Mouse (Mus musculus) hindbrain, embryonic 13.5 days (tissue): Measurements from ENCODE around the gene Gm13279. TPM values are rescaled to one million over a fixed set of nuclear protein-coding genes. Genes with fewer than 3 reads are reported as not detected.
"Not testable (repeated sequence)": the region's sequence is repeated elsewhere in the genome, so short reads cannot be mapped to it uniquely, and the experiment has no call there.

ENCODE experiments used
- ATAC-seq: fragments of 200-750 bp; cut with Nextera tagmentation; 2 replicates; pipeline ENCODE4 v1.8.0; 2017; ENCODE audit warnings: moderate TSS enrichment; ENCODE audit not compliant: low FRiP score
- H3K27ac ChIP-seq: fragments of 300-500 bp; sonication (generic); 2 replicates; pipeline ENCODE4 v1.5.1; 2015; ENCODE audit warnings: inconsistent platforms, mild to moderate bottlenecking, moderate library complexity
- H3K27me3 ChIP-seq: fragments of 300-500 bp; sonication (generic); 2 replicates; pipeline ENCODE4 v1.6.1; 2015; ENCODE audit warnings: mild to moderate bottlenecking, inconsistent platforms
- H3K36me3 ChIP-seq: fragments of 300-500 bp; sonication (generic); 2 replicates; pipeline ENCODE4 v1.6.1; 2015; ENCODE audit warnings: mild to moderate bottlenecking, inconsistent platforms
- H3K4me1 ChIP-seq: fragments of 300-500 bp; sonication (generic); replicated peaks from 2 replicates; pipeline ENCODE4 v1.6.1; 2015; ENCODE audit warnings: inconsistent platforms
- H3K4me2 ChIP-seq: fragments of 300-500 bp; sonication (generic); 2 replicates; pipeline ENCODE4 v1.6.1; 2015; ENCODE audit warnings: inconsistent platforms, mild to moderate bottlenecking, moderate library complexity
- H3K4me3 ChIP-seq: fragments of 300-500 bp; sonication (generic); 2 replicates; pipeline ENCODE4 v1.5.1; 2015; ENCODE audit warnings: mild to moderate bottlenecking, inconsistent platforms
- H3K9ac ChIP-seq: fragments of 300-500 bp; sonication (generic); 2 replicates; pipeline ENCODE4 v1.6.1; 2015; ENCODE audit warnings: mild to moderate bottlenecking, inconsistent platforms
- H3K9me3 ChIP-seq: fragments of 300-500 bp; sonication (generic); 2 replicates; pipeline ENCODE4 v1.6.1; 2016; ENCODE audit warnings: inconsistent platforms
- WGBS: fragments of 180-500 bp; shearing (Covaris S2); methylation state at CpG from one replicate; pipeline ENCODE4 v1.1.7; 2015; 5-methylcytosine and 5-hydroxymethylcytosine counted together
- polyA plus RNA-seq: library from polyadenylated mRNA; unstranded; fragments of >200 nt; fragmentation: Nextera tagmentation; extraction: Ambion mirVana; gene quantifications from 2 replicates; pipeline ENCODE4 v1.2.1, GENCODE M21; 2015

The Gm13279 gene
- polyA plus RNA-seq, 1 experiment from 2014 or later = not detected

GRCm38 (mm10) chr4:88776622-88777021 is 20.6 kb upstream of the Gm13279 start, which contains the start of gene Gm13289:
Gm13289 (plus strand) TSS chr4:88776922.
- H3K27me3 ChIP-seq, H3K4me1 ChIP-seq, H3K9me3 ChIP-seq, H3K27ac ChIP-seq, H3K4me3 ChIP-seq, H3K9ac ChIP-seq, H3K4me2 ChIP-seq, ATAC-seq, H3K36me3 ChIP-seq: not testable (repeated sequence)
- no CpG with 5 or more reads among the region's 29 CpGs for WGBS

DNA sequence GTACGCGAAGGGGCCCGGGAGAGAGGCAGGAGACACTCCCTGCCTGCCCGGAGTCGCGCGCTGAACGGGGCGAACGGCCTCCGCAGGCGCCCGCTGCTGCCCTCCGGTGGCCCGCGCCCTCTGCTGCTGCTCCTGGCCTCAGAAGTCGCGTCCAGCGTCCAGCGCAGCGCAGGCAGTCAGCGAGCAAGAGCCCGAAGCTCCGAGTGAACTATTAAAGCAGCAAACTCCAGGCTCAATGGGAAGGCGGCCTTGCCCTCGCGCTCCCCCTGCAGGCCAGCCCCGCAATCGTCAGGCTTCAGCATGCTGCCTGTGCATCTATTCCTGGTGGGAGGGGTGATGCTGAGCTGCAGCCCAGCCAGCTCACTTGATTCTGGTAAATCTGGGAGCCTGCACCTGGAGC is 17.6 kb upstream of the Gm13279 start, which contains the start of gene Gm13272:
Gm13272 (plus strand) TSS at position 301 of the 400 bp plus-strand sequence.
- not testable (repeated sequence) for H3K27ac ChIP-seq

DNA sequence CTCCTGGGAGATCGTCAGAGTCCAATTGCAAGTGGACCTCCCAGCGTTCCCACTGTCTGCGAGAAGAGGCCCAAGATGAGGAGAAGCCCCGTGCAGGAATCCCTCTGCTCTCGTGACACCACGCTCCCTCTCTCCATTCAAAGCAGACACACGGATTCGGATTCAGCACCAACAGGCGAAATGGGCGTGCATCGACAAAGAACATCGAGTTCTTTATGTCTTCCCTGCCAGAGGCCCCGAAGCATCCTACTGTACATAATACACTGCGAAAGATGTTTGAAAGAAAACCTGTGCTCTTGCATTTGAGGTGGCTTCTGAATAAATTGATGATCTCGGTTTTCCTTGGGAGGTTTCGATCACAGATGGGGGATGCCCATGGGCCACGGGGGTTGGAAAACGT is 16.9 kb upstream of the Gm13279 start:
- not testable (repeated sequence) for H3K4me1 ChIP-seq, H3K27me3 ChIP-seq, H3K27ac ChIP-seq, H3K9ac ChIP-seq, H3K4me2 ChIP-seq, H3K36me3 ChIP-seq, H3K9me3 ChIP-seq, H3K4me3 ChIP-seq, ATAC-seq
- 55% methylated on average over 16 of the region's 18 CpGs for WGBS

More for the DNA sequence above, 17.6 kb upstream of the Gm13279 start, which contains the start of gene Gm13272:
- H3K36me3 ChIP-seq, H3K4me3 ChIP-seq, H3K4me1 ChIP-seq, H3K27me3 ChIP-seq, H3K4me2 ChIP-seq, H3K9ac ChIP-seq, ATAC-seq, H3K9me3 ChIP-seq: not testable (repeated sequence)
- no CpG with 5 or more reads among the region's 29 CpGs for WGBS

DNA sequence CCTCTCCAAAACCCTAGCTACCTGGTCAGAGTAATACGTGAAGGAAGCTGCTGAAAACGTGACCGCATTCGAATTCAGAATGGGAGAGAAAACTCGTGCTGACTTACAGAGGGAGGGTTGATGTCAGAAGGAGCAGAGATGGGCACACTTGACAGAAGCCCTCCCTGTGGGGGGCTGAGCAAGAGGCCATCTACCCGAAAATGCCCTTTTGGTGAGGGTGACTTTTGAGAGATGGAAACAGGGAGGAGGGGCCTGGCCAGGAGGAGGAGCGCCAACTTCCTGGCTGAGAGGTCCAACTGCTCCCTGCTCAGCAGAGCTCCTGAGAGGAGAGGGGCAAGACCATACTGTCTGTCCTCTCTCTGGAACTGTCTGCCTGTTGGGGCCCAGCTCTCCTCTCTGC is 15.4 kb upstream of the Gm13279 start, which contains the start of gene Ifnz:
Ifnz (plus strand) TSS at position 301 of the 400 bp plus-strand sequence.
- not testable (repeated sequence) for H3K9ac ChIP-seq, H3K9me3 ChIP-seq, H3K27ac ChIP-seq, H3K27me3 ChIP-seq, H3K36me3 ChIP-seq, ATAC-seq, H3K4me1 ChIP-seq
- WGBS = 16% methylated on average over 5 of the region's 7 CpGs
- Histone ChIP-seq H3K4me2 (peak within 1 kb of the TSS; percentile 39), H3K4me3 (peak within 1 kb of the TSS; percentile 20)

GRCm38 (mm10) chr4:88782335-88782734 is 14.9 kb upstream of the Gm13279 start:
- H3K27me3 ChIP-seq, H3K9me3 ChIP-seq, H3K36me3 ChIP-seq, H3K4me1 ChIP-seq, ATAC-seq, H3K27ac ChIP-seq, H3K9ac ChIP-seq: not testable (repeated sequence)
- 0% methylated on average over 3 of the region's 31 CpGs for WGBS
- Histone ChIP-seq H3K4me2 (peak overlapping the region; percentile 39), H3K4me3 (peak overlapping the region; percentile 20)

GRCm38 (mm10) chr4:88785409-88785808 is 11.8 kb upstream of the Gm13279 start, which contains the start of gene Gm13276:
Gm13276 (plus strand) TSS chr4:88785709.
- not testable (repeated sequence) for H3K4me1 ChIP-seq, H3K4me3 ChIP-seq, H3K36me3 ChIP-seq, H3K27ac ChIP-seq, H3K27me3 ChIP-seq, ATAC-seq, H3K9me3 ChIP-seq, H3K9ac ChIP-seq, H3K4me2 ChIP-seq
- WGBS = no CpG with 5 or more reads among the region's 27 CpGs

GRCm38 (mm10) chr4:88788402-88788801 is 8.8 kb upstream of the Gm13279 start, which contains the start of gene Gm13277:
Gm13277 (plus strand) TSS chr4:88788632.
- WGBS = 0% methylated on average over 4 of the region's 28 CpGs
- H3K27ac ChIP-seq, H3K36me3 ChIP-seq, H3K4me2 ChIP-seq, ATAC-seq, H3K4me1 ChIP-seq, H3K9me3 ChIP-seq, H3K27me3 ChIP-seq, H3K4me3 ChIP-seq, H3K9ac ChIP-seq: not testable (repeated sequence)

GRCm38 (mm10) chr4:88791250-88791649 is 5.9 kb upstream of the Gm13279 start, which contains the start of gene Gm13278:
Gm13278 (plus strand) TSS chr4:88791550.
- WGBS = no CpG with 5 or more reads among the region's 28 CpGs
- ATAC-seq, H3K4me2 ChIP-seq: not testable (repeated sequence)

DNA sequence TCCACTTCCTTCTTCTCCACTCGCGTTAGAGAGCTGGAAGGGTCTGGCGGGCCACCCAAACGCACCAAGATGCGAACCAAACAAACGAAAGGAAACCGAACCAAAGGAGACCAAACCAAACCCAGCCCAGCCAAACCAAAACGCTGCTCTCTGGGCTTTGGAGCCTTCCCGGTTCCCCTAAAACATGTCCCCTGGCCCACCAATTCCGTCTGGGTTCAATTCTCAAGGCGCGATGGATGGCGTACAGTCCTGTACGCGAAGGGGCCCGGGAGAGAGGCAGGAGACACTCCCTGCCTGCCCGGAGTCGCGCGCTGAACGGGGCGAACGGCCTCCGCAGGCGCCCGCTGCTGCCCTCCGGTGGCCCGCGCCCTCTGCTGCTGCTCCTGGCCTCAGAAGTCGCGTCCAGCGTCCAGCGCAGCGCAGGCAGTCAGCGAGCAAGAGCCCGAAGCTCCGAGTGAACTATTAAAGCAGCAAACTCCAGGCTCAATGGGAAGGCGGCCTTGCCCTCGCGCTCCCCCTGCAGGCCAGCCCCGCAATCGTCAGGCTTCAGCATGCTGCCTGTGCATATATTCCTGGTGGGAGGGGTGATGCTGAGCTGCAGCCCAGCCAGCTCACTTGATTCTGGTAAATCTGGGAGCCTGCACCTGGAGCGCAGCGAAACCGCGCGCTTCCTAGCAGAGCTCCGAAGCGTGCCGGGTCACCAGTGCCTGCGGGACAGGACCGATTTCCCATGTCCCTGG is 3.1 kb upstream of the Gm13279 start, which contains the start of gene Gm13275:
Gm13275 (plus strand) TSS at position 552 of the 740 bp plus-strand sequence.
- H3K27ac ChIP-seq, H3K4me3 ChIP-seq, H3K9ac ChIP-seq, H3K27me3 ChIP-seq, H3K4me2 ChIP-seq, H3K36me3 ChIP-seq, H3K9me3 ChIP-seq, H3K4me1 ChIP-seq, ATAC-seq: not testable (repeated sequence)
- whole genome bisulfite sequencing = under 1% methylated on average over 13 of the region's 52 CpGs

More at GRCm38 (mm10) chr4:88791250-88791649, 5.9 kb upstream of the Gm13279 start, which contains the start of gene Gm13278:
- not testable (repeated sequence) for H3K27me3 ChIP-seq, H3K36me3 ChIP-seq, H3K27ac ChIP-seq, H3K4me3 ChIP-seq, H3K9ac ChIP-seq, H3K4me1 ChIP-seq, H3K9me3 ChIP-seq

- H3K27me3 ChIP-seq, H3K4me2 ChIP-seq, H3K9ac ChIP-seq, H3K4me1 ChIP-seq, ATAC-seq, H3K9me3 ChIP-seq, H3K4me3 ChIP-seq, H3K27ac ChIP-seq, H3K36me3 ChIP-seq: not testable (repeated sequence)
- 24% methylated on average over 5 of the region's 7 CpGs for WGBS
These were observed 2.2 kb downstream of the Gm13279 start, which contains the start of gene Gm13285 for GRCm38 (mm10) chr4:88799365-88799764. Gm13285 (plus strand) TSS chr4:88799665.

DNA sequence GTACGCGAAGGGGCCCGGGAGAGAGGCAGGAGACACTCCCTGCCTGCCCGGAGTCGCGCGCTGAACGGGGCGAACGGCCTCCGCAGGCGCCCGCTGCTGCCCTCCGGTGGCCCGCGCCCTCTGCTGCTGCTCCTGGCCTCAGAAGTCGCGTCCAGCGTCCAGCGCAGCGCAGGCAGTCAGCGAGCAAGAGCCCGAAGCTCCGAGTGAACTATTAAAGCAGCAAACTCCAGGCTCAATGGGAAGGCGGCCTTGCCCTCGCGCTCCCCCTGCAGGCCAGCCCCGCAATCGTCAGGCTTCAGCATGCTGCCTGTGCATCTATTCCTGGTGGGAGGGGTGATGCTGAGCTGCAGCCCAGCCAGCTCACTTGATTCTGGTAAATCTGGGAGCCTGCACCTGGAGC is 5.8 kb downstream of the Gm13279 start, which contains the start of gene Gm13287:
Gm13287 (plus strand) TSS at position 301 of the 400 bp plus-strand sequence.
- not testable (repeated sequence) for H3K4me1 ChIP-seq, H3K4me3 ChIP-seq, H3K4me2 ChIP-seq, H3K36me3 ChIP-seq, H3K27me3 ChIP-seq, H3K9ac ChIP-seq, ATAC-seq, H3K9me3 ChIP-seq, H3K27ac ChIP-seq
- WGBS = no CpG with 5 or more reads among the region's 29 CpGs

- not testable (repeated sequence) for H3K4me1 ChIP-seq, H3K36me3 ChIP-seq, ATAC-seq, H3K27me3 ChIP-seq, H3K27ac ChIP-seq, H3K9ac ChIP-seq, H3K9me3 ChIP-seq
- Histone ChIP-seq H3K4me2 (peak within 1 kb of the TSS; percentile 48), H3K4me3 (peak within 1 kb of the TSS; percentile 22; the same call in 1 of the 2 replicates)
- WGBS = no CpG with 5 or more reads among the region's 8 CpGs
These were observed 8.0 kb downstream of the Gm13279 start, which contains the start of gene Gm13288 for GRCm38 (mm10) chr4:88805231-88805630. Gm13288 (plus strand) TSS chr4:88805531.
